Mouse (Mus musculus) hindbrain, embryonic 10.5 days (tissue): ENCODE measurements at regions not wholly inside any gene's neighbourhood (a gene's known extent, or its start where the extent isn't known, plus 50 kb on each side); places are given as distances from the start of the nearest gene placed in this dataset.

ENCODE experiments used
- DNase-seq: peaks from one replicate; pipeline ENCODE4 v3.0.0-alpha.2; 2017; ENCODE audit warnings: low spot score
- H3K27ac ChIP-seq: fragments of 300-500 bp; sonication (generic); 2 replicates; pipeline ENCODE4 v1.5.1; 2016; ENCODE audit warnings: mild to moderate bottlenecking, moderate library complexity
- H3K27me3 ChIP-seq: fragments of 300-500 bp; sonication (generic); 2 replicates; pipeline ENCODE4 v1.6.1; 2016; ENCODE audit warnings: mild to moderate bottlenecking; ENCODE audit not compliant: poor library complexity, insufficient read depth, severe bottlenecking
- H3K36me3 ChIP-seq: fragments of 300-500 bp; sonication (generic); 2 replicates; pipeline ENCODE4 v1.6.1; 2016; ENCODE audit warnings: mild to moderate bottlenecking, moderate library complexity
- H3K4me1 ChIP-seq: fragments of 300-500 bp; sonication (generic); replicated peaks from 2 replicates; pipeline ENCODE4 v1.6.1; 2016; ENCODE audit warnings: mild to moderate bottlenecking
- H3K4me3 ChIP-seq: fragments of 300-500 bp; sonication (generic); 2 replicates; pipeline ENCODE4 v1.5.1; 2016; ENCODE audit warnings: mild to moderate bottlenecking, moderate library complexity
- H3K9me3 ChIP-seq: fragments of 300-500 bp; sonication (generic); 2 replicates; pipeline ENCODE4 v1.6.1; 2016; ENCODE audit warnings: mild to moderate bottlenecking, moderate library complexity
- WGBS: fragments of 180-500 bp; shearing (Covaris S2); methylation state at CpG from one replicate; pipeline ENCODE4 v1.1.7; 2016; 5-methylcytosine and 5-hydroxymethylcytosine counted together

- Histone ChIP-seq H3K4me1 (peaks cover 65% of the 10 kb centered on the region), H3K4me3 (peak overlapping the region; percentile 23; the same call in 1 of the 2 replicates), H3K9me3 (no peaks in the 10 kb centered on the region), H3K36me3 (no peaks in the 10 kb centered on the region), H3K27ac (peak overlapping the region; percentile 91), H3K27me3 (no peaks in the 10 kb centered on the region)
- 35% methylated on average over 1 of the region's 1 CpGs for WGBS
- DNase-seq: no peak
Observed at GRCm38 (mm10) chr13:28415769-28416168, 158.4 kb downstream of the Gm11361 start.

- Histone ChIP-seq H3K36me3 (no peaks in the 10 kb centered on the region), H3K4me1 (peaks cover 32% of the 10 kb centered on the region), H3K27ac (peak overlapping the region; percentile 53), H3K4me3 (no peak overlapping the region), H3K9me3 (no peaks in the 10 kb centered on the region), H3K27me3 (no peaks in the 10 kb centered on the region)
- 47% methylated on average over 2 of the region's 2 CpGs for WGBS
- no peak for DNase-seq
Observed at GRCm38 (mm10) chr13:28410324-28410723, 153.0 kb downstream of the Gm11361 start.

- Histone ChIP-seq H3K36me3 (no peaks in the 10 kb centered on the region), H3K4me1 (peaks cover 24% of the 10 kb centered on the region), H3K27me3 (no peaks in the 10 kb centered on the region), H3K9me3 (no peaks in the 10 kb centered on the region), H3K4me3 (no peak overlapping the region), H3K27ac (peak overlapping the region; percentile 73)
- no peak for DNase-seq
- 29% methylated on average over 1 of the region's 1 CpGs for WGBS
Observed at GRCm38 (mm10) chr13:28409609-28409902, 152.2 kb downstream of the Gm11361 start.

GRCm38 (mm10) chr13:28408868-28409608 lies 151.7 kb downstream of the Gm11361 start:
- H3K9me3 ChIP-seq: no peaks in the 10 kb centered on the region
- no peaks in the 10 kb centered on the region for H3K27me3 ChIP-seq
- DNase-seq: no peak
- no peak overlapping the region for H3K4me3 ChIP-seq
- peaks cover 23% of the 10 kb centered on the region for H3K4me1 ChIP-seq
- no peaks in the 10 kb centered on the region for H3K36me3 ChIP-seq
- H3K27ac ChIP-seq: peak overlapping the region; percentile 73
- WGBS: 34% methylated on average over 7 of the region's 7 CpGs

GRCm38 (mm10) chr13:28400459-28400858 lies 143.1 kb downstream of the Gm11361 start:
- H3K4me3 ChIP-seq: no peak overlapping the region
- H3K36me3 ChIP-seq: no peaks in the 10 kb centered on the region
- no peak for DNase-seq
- WGBS: 48% methylated on average over 7 of the region's 7 CpGs
- peak overlapping the region; percentile 50; the same call in 1 of the 2 replicates for H3K27ac ChIP-seq
- no peaks in the 10 kb centered on the region for H3K27me3 ChIP-seq
- H3K9me3 ChIP-seq: no peaks in the 10 kb centered on the region
- peaks cover 4% of the 10 kb centered on the region for H3K4me1 ChIP-seq
